Mouse (Mus musculus): ENCODE results near the gene Pde4b.

DNA sequence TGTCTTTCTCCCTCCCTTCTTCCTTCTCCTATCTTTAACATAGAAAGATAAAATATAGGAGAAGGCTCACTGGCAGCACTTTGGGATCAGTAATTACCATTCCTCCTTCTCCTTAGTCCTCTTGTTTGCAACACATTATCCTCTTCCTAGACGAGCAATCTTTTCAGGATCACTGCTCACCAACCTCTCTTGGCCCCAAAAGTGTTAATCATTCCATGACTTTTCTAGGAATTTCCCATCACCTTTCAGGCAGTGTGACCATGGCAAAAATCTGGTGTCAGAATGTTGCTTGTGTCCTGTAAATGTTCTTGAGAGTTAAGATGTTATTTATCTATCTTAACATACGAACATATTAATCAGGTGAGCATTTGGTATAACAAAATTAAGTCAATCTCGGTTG, 369.1 kb downstream of the Pde4b start:
- TF ChIP-seq POLR2A (IDR thresholded peaks at IDR 0.05; ENCODE audit: insufficient read length, low read depth) (no peak), E2F4 (IDR thresholded peaks at IDR 0.05; ENCODE audit: insufficient read depth) (no peak), CEBPB (IDR thresholded peaks at IDR 0.05; ENCODE audit: insufficient read depth, poor library complexity, severe bottlenecking) (no peak), MAX (IDR thresholded peaks at IDR 0.05; ENCODE audit: low read depth) (no peak), USF1 (IDR thresholded peaks at IDR 0.05; ENCODE audit: low read depth) (no peak), TCF12 (IDR thresholded peaks at IDR 0.05; ENCODE audit: insufficient read depth, poor library complexity, severe bottlenecking) (no peak), POLR2AphosphoS2 (IDR thresholded peaks at IDR 0.05; ENCODE audit: insufficient read length, low read depth) (no peak), MYOG (IDR thresholded peaks at IDR 0.05; ENCODE audit: control insufficient read depth in 1 of 3, insufficient read depth in 1 of 3, insufficient read length in 2 of 3, low read depth in 2 of 3) (no peak), TCF3 (IDR thresholded peaks at IDR 0.05; ENCODE audit: insufficient read length, low read depth) (no peak), MYOD1 (IDR thresholded peaks at IDR 0.05; ENCODE audit: control insufficient read depth in 1 of 3, insufficient read length in 2 of 3, low read depth in 2 of 3) (no peak), SRF (IDR thresholded peaks at IDR 0.05; ENCODE audit: control insufficient read depth, insufficient read length, low read depth) (no peak), REST (IDR thresholded peaks at IDR 0.05; ENCODE audit: insufficient read depth, insufficient read length) (no peak)

All from myocyte (in vitro differentiated cells).